In genomic region chr5:3784751-3785496, GRCm38 (mm10) we compare ENCODE assay signal across 13 mouse cellular contexts.
"Had no signal": no experiment of that assay in that cellular context is flagged by ENCODE, and none has a peak within 500 bp of the region (broad histone marks: within the 10 kb centered on the region; RNA-seq: fewer than 3 reads in every experiment).

No protein-coding gene starts in this region.

- H3K4me1 ChIP-seq: limb, embryonic 12.5 days; midbrain, embryonic 10.5 days; midbrain, embryonic 15.5 days; stomach, embryonic 15.5 days had no signal

- H3K9ac ChIP-seq: limb, embryonic 12.5 days; liver, embryonic 14.5 days; midbrain, embryonic 15.5 days; stomach, embryonic 15.5 days had no signal

- H3K27me3 ChIP-seq: limb, embryonic 12.5 days; midbrain, embryonic 15.5 days; stomach, embryonic 15.5 days had no signal

- H3K36me3 ChIP-seq: limb, embryonic 12.5 days; midbrain, embryonic 10.5 days; midbrain, embryonic 15.5 days; stomach, embryonic 15.5 days had no signal

- ATAC-seq: midbrain, embryonic 15.5 days had no signal

- H3K4me2 ChIP-seq: limb, embryonic 12.5 days; midbrain, embryonic 15.5 days; stomach, embryonic 15.5 days had no signal

- H3K9me3 ChIP-seq: limb, embryonic 12.5 days; midbrain, embryonic 10.5 days; midbrain, embryonic 15.5 days; stomach, embryonic 15.5 days had no signal

- DNase-seq: kidney, adult 11 months; kidney, postnatal 10 days; layer of hippocampus, postnatal 36 days; lung, adult 18-20 months; lung, postnatal 4 days; right cerebral cortex, postnatal 14 days; thymus, adult 2 months; thymus, postnatal 25 days had no signal

- H3K27ac ChIP-seq: limb, embryonic 12.5 days; liver, embryonic 14.5 days; midbrain, embryonic 10.5 days; midbrain, embryonic 15.5 days; stomach, embryonic 15.5 days had no signal

- H3K4me3 ChIP-seq: limb, embryonic 12.5 days; midbrain, embryonic 10.5 days; midbrain, embryonic 15.5 days; stomach, embryonic 15.5 days had no signal
